ENCODE assay signal across 25 mouse cellular contexts in the genomic region with DNA sequence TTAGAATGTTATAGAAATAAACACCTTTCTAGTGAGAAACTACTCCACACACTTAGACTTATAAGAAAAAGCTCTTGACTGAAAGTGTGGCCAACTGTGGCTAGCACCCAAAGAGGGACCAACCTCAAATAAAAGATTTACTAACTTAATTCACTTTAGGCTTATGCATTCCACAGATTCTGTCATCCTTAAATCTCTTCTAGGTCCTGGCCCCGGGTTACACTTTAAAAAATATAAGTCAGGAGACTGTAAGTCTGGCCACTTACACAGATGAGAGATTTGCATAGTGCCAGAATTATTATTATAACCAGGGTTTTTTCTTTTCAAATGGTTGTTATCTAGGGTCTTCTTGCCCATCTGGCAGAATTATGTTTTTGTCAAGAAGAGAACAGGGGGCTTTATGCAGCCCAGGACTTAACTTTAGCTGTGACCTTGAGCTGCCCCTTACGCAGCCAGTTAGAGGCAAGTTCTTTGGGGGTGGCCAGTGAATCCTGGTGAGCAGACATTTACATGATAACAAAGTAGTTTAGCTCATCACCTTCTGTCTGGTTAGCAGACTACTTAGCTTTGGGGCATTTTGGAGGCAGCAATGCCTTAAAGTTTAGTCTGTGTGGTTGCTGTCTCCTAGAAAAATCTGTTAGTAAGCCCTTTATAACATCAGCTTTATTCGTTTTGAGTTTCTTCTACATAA. TPM values are rescaled to one million over a fixed set of nuclear protein-coding genes. Genes with fewer than 3 reads are reported as not detected.
DNase-seq lines count a peak whose midpoint lies in the region; ATAC-seq and TF ChIP-seq lines count a peak whose summit lies in the region.
"Had no signal": no experiment of that assay in that cellular context is flagged by ENCODE, and none has a peak within 500 bp of the region (broad histone marks: within the 10 kb centered on the region; RNA-seq: fewer than 3 reads in every experiment).

No protein-coding gene starts in this region.

- H3K4me1 ChIP-seq in kidney, embryonic 15.5 days, result peaks cover 4% of the 10 kb centered on the region; the same call in 1 of the 2 replicates
- no peaks in the 10 kb centered on the region for H3K4me1 ChIP-seq in kidney, embryonic 14.5 days (ENCODE audit: control insufficient read depth, insufficient read depth, low read length)
- no peaks in the 10 kb centered on the region for H3K4me1 ChIP-seq in intestine, embryonic 15.5 days (replicated peaks)
- H3K4me1 ChIP-seq: embryonic facial prominence, embryonic 12.5 days; embryonic facial prominence, embryonic 15.5 days; forebrain, embryonic 12.5 days had no signal

- H3K9ac ChIP-seq in kidney, embryonic 15.5 days, result no peak overlapping the region
- no peak overlapping the region for H3K9ac ChIP-seq in kidney, embryonic 14.5 days (ENCODE audit: low read depth, low read length)
- H3K9ac ChIP-seq in intestine, embryonic 15.5 days, result no peak overlapping the region
- H3K9ac ChIP-seq: embryonic facial prominence, embryonic 12.5 days; embryonic facial prominence, embryonic 15.5 days; forebrain, embryonic 12.5 days; forebrain, embryonic 15.5 days; heart, embryonic 12.5 days; hindbrain, embryonic 14.5 days had no signal

- no peak for TF ChIP-seq CTCF in Patski (IDR thresholded peaks at IDR 0.05)

- H3K4me3 ChIP-seq in kidney, embryonic 15.5 days (replicated peaks), result no peak overlapping the region
- H3K4me3 ChIP-seq in kidney, embryonic 14.5 days (ENCODE audit: low read length), result no peak overlapping the region
- no peak overlapping the region for H3K4me3 ChIP-seq in intestine, embryonic 15.5 days (replicated peaks)
- H3K4me3 ChIP-seq: embryonic facial prominence, embryonic 12.5 days; embryonic facial prominence, embryonic 15.5 days; forebrain, embryonic 12.5 days; forebrain, embryonic 15.5 days; heart, adult 2 months; heart, embryonic 12.5 days had no signal

- peaks cover 37% of the 10 kb centered on the region for H3K36me3 ChIP-seq in kidney, embryonic 15.5 days
- H3K36me3 ChIP-seq in kidney, embryonic 14.5 days (ENCODE audit: control insufficient read depth, insufficient read depth, low read length), result peaks cover 30% of the 10 kb centered on the region
- H3K36me3 ChIP-seq in intestine, embryonic 15.5 days, result peaks cover 7% of the 10 kb centered on the region; the same call in 1 of the 2 replicates

- no peaks in the 10 kb centered on the region for H3K9me3 ChIP-seq in kidney, embryonic 15.5 days (replicated peaks)
- no peaks in the 10 kb centered on the region for H3K9me3 ChIP-seq in kidney, embryonic 14.5 days (ENCODE audit: control insufficient read depth, low read length)
- no peaks in the 10 kb centered on the region for H3K9me3 ChIP-seq in intestine, embryonic 15.5 days
- H3K9me3 ChIP-seq: embryonic facial prominence, embryonic 12.5 days; embryonic facial prominence, embryonic 15.5 days; forebrain, embryonic 12.5 days; forebrain, embryonic 15.5 days; heart, embryonic 12.5 days had no signal

- DNase-seq in kidney, postnatal 25 days, result no peak
- DNase-seq in kidney, postnatal 14 days, result peak; percentile 9
- DNase-seq in Patski (ENCODE audit: low read depth, low spot score), result peak; percentile 66
- DNase-seq: adrenal gland, adult 2 months; adrenal gland, postnatal 14 days; cerebellum, adult 11 months; cerebellum, adult 2 months; cerebellum, adult 9-11 months; cerebellum, postnatal 25 days; gastrocnemius, postnatal 25 days; heart, adult 2 months; heart, postnatal 14 days; heart, postnatal 4 days had no signal

- in situ Hi-C loops in Patski (cut with MboI; ENCODE audit: low pct_unique_long_range_greater_than_20kb), result loop anchor here (10.0 kb wide), 1 partner anchor 269 kb away; no protein-coding TSS in a partner anchor

- 63% methylated on average over 3 of the region's 3 CpGs for WGBS in kidney, embryonic 15.5 days
- 66% methylated on average over 3 of the region's 3 CpGs for WGBS in kidney, embryonic 14.5 days
- 68% methylated on average over 3 of the region's 3 CpGs for WGBS in intestine, embryonic 15.5 days

- CTCF ChIA-PET in Patski (lab: Charles Lee), result interaction anchor here (0.9 to 1.5 kb wide), 2 partner anchors 56 to 573 kb away, joined by 3 read pairs; no protein-coding TSS in a partner anchor

- POLR2A ChIA-PET in Patski (lab: Charles Lee), result no interaction called here

- H3K27ac ChIP-seq in kidney, embryonic 15.5 days, result peak overlapping the region; percentile 45; the same call in 1 of the 2 replicates
- H3K27ac ChIP-seq in kidney, embryonic 14.5 days (ENCODE audit: low read depth, low read length), result no peak overlapping the region
- H3K27ac ChIP-seq in intestine, embryonic 15.5 days, result no peak overlapping the region
- H3K27ac ChIP-seq: embryonic facial prominence, embryonic 12.5 days; embryonic facial prominence, embryonic 15.5 days; forebrain, embryonic 12.5 days; forebrain, embryonic 15.5 days; heart, adult 2 months; hindbrain, embryonic 14.5 days; hindbrain, postnatal 0 days had no signal

- H3K27me3 ChIP-seq in kidney, embryonic 15.5 days, result no peaks in the 10 kb centered on the region
- no peaks in the 10 kb centered on the region for H3K27me3 ChIP-seq in kidney, embryonic 14.5 days (ENCODE audit: control insufficient read depth, insufficient read depth, low read length)
- no peaks in the 10 kb centered on the region for H3K27me3 ChIP-seq in Patski
- H3K27me3 ChIP-seq in intestine, embryonic 15.5 days (replicated peaks), result no peaks in the 10 kb centered on the region
- H3K27me3 ChIP-seq: embryonic facial prominence, embryonic 12.5 days; embryonic facial prominence, embryonic 15.5 days; forebrain, embryonic 12.5 days; forebrain, embryonic 15.5 days; heart, embryonic 12.5 days had no signal

- H3K4me2 ChIP-seq in kidney, embryonic 15.5 days, result no peak overlapping the region
- no peak overlapping the region for H3K4me2 ChIP-seq in kidney, embryonic 14.5 days (replicated peaks; ENCODE audit: low read depth, low read length)
- no peak overlapping the region for H3K4me2 ChIP-seq in intestine, embryonic 15.5 days (replicated peaks)
- H3K4me2 ChIP-seq: embryonic facial prominence, embryonic 12.5 days; embryonic facial prominence, embryonic 15.5 days; forebrain, embryonic 12.5 days; forebrain, embryonic 15.5 days; heart, embryonic 12.5 days; hindbrain, embryonic 14.5 days had no signal

- peak; percentile 56; the same call in 1 of the 2 replicates for ATAC-seq in kidney, embryonic 15.5 days (replicated peaks; ENCODE audit: low FRiP score)
- ATAC-seq in kidney, embryonic 14.5 days (ENCODE audit: low FRiP score, low TSS enrichment), result no peak
- ATAC-seq in Patski, result peak; percentile 78
- ATAC-seq in intestine, embryonic 15.5 days, result no peak
- ATAC-seq: CD4-positive, CD25-positive, alpha-beta regulatory T cell, adult 4 months; forebrain, embryonic 15.5 days; hindbrain, postnatal 0 days; inflammation-experienced regulatory T-cells, adult 6 months had no signal

RNA-seq across cellular contexts. Expression of a gene that starts 11.5 kb away (rescaled TPM):
- polyA plus RNA-seq in kidney, embryonic 15.5 days (2015; fragmentation: Nextera tagmentation; extraction: Ambion mirVana), result 32.7 and 35.4 TPM in 2 replicates
- 19.8 and 49.5 TPM in 2 replicates for polyA plus RNA-seq in kidney, embryonic 14.5 days (2014; fragmentation: Nextera tagmentation; extraction: Ambion mirVana)
- polyA plus RNA-seq in Patski (2021), result 46.1 TPM
- 23.0 TPM in 2 replicates for polyA plus RNA-seq in intestine, embryonic 15.5 days (2015; fragmentation: Nextera tagmentation; extraction: Ambion mirVana)

Comparison
In these comparisons a context has a peak if more than half of its experiments do, and no peak if none do; other contexts are left out.
1. ATAC-seq: peak in kidney, embryonic 15.5 days (single experiment) and Patski (single experiment); none in kidney, embryonic 14.5 days (single experiment) and intestine, embryonic 15.5 days (single experiment).
2. DNase-seq: peak in kidney, postnatal 14 days (single experiment) and Patski (single experiment); none in kidney, postnatal 25 days (0 of 2).